Mouse (Mus musculus): ENCODE measurements around the gene Nars2. TPM values are rescaled to one million over a fixed set of nuclear protein-coding genes. Genes with fewer than 3 reads are reported as not detected.
A peak's percentile ranks its signal among the peaks of the same experiment; 100 is the strongest.
"Not testable (repeated sequence)": the region's sequence is repeated elsewhere in the genome, so short reads cannot be mapped to it uniquely, and the experiment has no call there.

Nars2 gene
- total RNA-seq (2021) = 10 to 100 TPM; 17.5 to 20.5 TPM

DNA sequence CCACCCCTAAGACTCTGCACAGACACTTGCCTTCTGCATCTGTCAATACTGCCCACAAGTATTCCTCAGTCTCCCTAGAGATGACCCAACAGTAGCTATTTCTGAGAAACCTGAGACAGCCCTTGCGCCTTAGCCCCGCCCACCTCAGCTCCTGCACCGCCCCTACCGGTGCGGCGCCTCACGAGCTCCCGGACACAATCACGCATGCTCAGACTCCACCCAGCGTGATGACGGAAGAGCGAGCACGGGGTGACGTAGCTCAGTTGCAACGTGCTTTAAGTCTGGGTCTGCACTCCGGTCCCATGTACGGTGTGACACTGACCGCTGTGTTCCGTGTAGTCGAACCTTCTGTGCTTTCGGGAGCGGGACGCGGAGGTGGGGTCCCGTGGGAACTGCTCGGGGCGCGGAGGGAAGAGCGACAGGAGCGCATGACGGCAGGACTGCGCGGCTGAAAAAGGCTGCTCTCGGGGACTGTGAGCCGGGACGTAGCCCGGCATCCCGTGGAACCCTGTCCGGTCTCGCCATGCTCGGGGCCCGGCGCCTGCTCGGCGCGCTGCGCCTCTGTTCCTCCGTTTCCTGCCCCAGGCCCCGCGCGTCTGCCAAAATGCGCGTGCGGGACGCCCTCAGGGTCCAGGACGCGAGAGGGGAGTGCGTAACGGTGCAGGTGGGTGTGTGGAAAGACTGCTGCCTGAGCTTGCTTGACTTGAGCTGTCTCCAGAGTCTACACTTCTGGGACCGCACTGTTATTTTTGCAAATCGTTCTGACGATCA is at the start of gene Nars2:
Nars2 (plus strand) TSS at position 225 of the 771 bp plus-strand sequence.
- intact Hi-C loops (cut with DNase I) = no loop called here
- peak; percentile 92 to 93 for DNase-seq

DNA sequence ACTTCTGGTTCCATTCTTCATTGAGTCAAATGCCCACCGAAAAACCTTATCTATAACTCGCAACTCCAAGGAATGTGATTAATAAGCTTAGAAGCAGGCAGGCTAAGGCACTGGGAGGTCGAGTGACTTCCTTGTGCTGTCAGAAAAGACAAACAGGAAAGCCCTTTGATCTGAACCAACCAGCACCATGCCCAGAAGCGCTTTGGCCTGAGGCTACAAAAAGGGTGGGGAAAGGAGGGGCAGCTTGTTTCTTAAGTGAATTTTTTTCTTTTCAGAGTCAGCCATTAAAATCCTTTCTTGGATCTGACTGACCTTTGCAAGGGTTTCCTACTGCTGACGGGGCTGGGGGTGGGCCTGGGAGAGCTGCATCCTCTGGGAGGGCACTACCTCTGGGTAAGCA is 49.1 kb upstream of the Nars2 start:
- no peak for DNase-seq
- intact Hi-C loops (cut with DNase I) = no loop called here

DNA sequence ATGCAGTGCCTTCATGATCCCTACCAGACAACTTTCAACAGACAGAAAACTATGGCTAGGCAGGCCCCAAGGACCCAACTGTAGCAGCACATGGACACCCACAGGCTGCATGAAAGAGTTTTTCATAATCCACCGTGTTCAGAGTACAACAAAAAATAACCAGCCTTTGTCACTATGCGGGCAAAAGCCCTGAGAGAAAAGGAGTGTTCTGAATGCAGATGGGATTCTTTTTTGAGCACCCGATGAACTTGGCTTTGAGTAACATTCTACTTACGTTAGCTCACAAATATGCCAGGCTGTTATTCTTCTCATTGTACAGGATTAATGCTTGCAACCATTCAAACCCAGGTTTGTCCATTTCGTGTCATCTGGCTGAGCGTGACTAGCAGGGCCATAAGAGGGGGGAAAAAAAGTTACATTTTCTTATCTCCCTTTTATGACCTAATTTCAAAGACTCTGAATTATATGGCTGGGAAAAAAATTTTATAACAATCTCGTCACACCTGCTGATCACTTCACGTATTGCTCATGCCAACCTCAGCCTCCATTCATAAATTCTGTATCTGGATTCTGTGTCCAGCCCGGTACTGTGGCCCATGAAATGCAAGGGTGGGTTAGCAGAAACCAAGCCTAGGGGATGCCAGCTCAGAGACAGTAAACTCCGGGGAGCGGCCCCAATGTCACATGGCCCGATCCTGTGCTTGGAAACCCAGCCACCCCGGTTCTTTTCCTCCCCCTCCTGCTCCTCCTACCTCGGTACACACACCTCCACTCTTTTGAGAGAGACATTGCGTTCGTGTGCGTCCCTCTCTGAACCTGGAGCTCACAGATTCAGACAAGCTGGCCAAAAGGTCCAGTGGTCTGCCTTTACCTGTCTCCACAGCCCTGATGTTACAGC is 48.0 kb upstream of the Nars2 start:
- no peak for DNase-seq
- intact Hi-C loops (cut with DNase I) = no loop called here

DNA sequence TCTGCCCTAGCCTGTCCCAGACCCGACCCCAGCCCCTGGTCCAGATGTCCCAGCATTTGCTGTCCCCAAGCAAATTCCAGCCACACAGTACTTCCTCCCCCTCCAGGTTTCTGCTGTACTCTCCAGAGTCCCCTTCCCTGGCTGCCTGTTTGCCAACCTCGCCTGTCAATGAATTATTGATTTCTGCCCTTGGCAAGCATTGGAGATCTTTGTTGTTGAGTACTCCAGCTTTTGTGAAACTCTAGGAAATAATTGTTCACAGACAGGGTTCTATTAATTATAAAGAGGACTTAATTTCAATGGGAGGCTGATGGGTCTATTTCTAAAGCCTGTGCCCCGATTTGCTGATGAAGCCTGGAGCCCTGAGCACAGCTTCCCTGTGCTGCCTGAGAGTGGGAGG is 46.9 kb upstream of the Nars2 start:
- DNase-seq = no peak
- intact Hi-C loops (cut with DNase I) = no loop called here

DNA sequence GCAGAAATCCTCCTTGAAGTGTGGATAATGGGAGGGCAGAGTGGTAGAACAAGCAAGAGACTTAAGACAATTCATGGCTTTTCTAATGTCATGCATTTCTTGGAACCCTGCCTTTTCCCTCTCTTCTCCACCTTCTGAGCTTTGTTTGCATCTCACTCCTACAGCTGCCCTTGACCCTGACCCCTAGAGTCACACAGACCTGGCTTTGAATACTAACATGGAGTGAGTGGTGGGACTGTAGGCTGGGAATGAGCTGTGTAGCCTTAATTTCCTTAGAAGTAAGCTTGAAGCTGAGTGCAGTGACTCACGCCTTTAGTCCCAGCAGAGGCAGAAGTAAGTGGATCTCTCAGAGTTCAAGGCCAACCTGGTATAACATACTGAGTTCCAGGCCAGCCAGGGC is 46.4 kb upstream of the Nars2 start:
- DNase-seq = no peak
- intact Hi-C loops (cut with DNase I) = no loop called here

DNA sequence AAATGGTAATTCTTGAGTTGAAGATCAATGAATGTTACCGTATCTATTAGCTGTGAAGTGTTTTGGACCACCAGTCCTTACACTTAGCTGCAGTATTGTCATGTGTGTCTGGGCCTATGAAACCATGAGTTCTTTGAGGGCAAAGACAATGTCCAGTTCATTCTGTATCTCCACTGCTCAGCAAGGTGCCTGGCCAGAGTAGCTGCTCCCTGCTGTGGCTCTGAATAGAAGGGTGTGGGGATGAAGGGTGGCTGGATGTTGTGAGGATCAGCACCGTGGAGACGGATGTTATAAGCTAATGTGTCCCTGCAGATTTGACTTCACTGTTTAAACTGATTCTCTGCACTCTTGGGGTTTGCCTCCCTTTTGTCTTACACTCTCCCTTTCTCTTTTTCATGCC is 45.9 kb upstream of the Nars2 start:
- no peak for DNase-seq
- intact Hi-C loops (cut with DNase I) = no loop called here

DNA sequence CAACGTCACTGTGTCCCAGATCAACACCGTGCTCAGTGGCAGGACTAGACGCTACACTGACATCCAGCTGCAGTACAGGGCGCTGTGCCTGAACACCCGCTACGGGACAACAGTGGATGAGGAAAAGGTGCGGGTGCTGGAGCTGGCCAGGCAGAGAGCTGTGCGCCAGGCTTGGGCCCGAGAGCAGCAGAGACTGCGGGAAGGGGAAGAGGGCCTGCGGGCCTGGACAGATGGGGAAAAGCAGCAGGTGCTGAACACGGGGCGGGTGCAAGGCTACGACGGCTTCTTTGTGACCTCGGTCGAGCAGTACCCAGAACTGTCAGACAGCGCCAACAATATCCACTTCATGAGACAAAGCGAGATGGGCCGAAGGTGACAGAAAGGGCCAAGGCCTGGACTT is 45.1 kb upstream of the Nars2 start:
- DNase-seq = no peak
- intact Hi-C loops (cut with DNase I) = no loop called here

DNA sequence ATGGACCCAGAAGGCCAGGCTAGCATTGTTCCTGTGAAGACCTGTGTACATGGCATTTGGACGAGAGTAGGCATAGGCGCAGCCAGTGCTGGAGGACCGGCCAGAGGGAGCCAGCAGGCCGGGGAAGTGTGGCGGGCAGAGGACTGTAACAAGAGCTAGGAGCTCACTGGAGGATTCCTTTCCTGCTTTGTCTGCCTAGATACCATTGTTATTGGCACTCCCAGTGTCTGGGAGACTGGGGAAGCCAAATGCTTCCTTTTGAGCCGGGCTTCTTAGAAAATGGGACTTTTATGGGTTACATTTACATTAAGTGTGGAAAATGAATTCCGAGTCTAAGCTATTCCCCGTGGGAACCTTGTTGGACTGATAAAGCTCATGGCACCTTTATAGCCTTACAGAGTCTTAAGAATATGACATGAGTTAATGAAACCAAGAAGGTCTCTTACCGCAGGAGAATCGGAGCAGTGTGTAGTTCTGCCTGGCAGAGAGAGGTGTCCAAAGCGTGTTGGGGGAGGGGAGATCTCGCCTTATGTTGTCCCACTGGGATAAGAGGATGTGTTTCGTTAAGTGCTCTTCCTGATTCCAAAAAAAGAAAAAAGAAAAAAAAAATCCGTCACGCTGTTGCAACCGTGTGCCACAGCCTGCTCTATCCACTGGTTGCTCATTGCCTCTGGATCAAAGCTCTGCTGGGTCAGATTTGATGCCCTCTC is 43.2 kb upstream of the Nars2 start:
- DNase-seq = no peak
- intact Hi-C loops (cut with DNase I) = no loop called here

DNA sequence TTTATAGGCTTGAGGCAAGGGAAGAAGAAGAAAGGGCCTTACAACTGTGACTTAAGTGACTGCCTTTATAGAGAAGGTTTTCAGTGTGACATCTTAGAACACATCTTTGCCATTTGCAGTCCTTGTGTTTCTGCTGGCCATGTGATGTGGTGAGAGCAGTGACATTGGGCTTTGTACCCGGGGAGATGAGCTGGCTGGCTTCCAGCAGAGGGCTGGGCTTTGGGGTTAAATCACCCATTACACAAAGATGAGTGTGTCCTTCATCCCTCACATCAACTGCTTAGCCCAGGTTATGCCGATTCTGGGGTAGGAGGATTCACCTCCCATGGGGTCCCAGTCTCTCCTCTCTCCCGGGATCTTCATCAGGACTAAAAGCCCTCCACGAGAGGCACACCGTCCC is 41.4 kb upstream of the Nars2 start:
- intact Hi-C loops (cut with DNase I) = loop anchor here (5.0 kb wide), 2 partner anchors 758 to 1423 kb away; no protein-coding TSS in a partner anchor
- no peak for DNase-seq

DNA sequence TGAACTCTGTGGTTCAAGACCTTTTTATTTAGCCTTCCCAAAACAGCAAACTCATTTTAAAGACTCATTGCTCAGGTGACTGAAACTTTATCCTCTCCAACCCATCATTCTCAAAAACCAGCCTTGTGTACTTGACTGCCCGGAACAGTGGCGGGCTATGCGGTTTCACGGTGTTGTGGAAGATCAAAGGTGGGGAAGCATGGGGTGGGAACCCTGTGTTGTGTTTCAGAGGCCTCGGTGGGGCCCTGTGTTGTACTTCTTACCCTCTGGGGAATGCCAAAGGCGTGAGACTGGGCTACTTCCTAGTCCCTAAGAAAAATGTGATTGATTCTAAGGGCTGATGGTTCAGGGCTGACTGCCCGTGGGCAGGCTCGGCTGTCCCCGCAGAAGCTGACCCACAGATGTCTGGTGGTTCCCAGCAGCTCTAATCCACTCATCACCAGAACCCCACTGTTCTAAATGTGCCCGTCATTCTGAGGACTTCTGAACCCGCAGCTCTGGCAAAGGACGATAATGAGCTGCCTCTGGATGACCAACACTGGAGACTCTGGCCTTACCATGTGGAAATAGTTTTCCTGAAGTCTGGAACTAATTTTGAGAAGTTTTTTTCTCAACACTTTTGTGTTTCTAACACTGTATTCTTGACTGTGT is 40.9 kb upstream of the Nars2 start:
- intact Hi-C loops (cut with DNase I) = loop anchor here (5.0 kb wide), 2 partner anchors 758 to 1423 kb away; no protein-coding TSS in a partner anchor
- DNase-seq = no peak

DNA sequence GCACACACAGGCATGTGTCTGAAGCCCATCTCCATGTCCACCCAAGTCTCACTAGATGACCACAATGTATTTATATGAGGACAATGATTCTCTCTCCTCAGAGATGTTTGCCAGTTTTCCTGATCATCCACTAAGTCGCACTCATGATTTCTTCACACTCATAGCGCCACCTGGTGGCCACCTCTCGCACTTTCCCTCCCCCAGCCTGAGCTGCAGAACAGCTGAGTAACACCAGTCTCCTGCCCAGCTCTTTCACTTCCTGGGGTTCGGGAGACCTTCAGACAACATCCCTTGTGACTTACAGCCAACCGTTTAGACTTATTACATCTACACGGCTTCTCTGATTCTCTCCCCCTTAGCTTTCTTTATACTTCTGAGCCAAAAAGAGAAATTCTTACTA is 37.3 kb upstream of the Nars2 start:
- peak; percentile 85 to 90 for DNase-seq
- intact Hi-C loops (cut with DNase I) = loop anchor here (2.0 to 5.0 kb wide), 3 partner anchors 701 to 1427 kb away; no protein-coding TSS in a partner anchor

DNA sequence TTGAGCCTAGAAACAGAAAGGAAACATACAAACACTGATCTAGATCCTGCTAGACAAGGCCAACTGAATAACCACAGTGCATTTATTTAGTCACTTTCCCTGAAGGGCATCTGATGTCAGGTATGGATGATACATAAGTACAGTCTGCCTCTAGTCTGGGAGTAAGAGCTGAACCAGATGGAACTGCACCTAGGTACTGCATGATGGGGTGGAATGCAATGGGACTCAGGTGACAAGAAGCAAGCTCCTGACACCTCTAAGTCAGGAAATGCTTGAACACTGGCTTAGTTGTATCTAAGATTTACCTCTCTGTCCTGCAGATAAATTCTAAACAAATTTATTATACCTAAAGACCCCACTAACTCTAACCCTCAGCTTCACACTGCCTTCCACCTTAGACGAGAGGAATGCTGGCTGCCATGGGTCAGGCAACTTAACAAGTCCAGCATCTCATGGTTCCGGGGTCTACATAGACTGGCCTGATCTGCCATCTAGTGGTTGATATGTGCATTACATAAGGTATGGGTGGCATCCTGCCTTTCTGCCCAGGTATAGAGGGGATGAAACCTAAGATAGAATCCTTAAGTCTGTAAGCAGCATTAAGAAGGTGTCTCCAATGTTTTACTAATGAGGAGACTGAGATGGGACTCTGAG is 35.7 kb upstream of the Nars2 start:
- peak; percentile 68 to 80 for DNase-seq
- intact Hi-C loops (cut with DNase I) = loop anchor here (1.0 to 2.0 kb wide), 3 partner anchors 137 to 703 kb away; no protein-coding TSS in a partner anchor

DNA sequence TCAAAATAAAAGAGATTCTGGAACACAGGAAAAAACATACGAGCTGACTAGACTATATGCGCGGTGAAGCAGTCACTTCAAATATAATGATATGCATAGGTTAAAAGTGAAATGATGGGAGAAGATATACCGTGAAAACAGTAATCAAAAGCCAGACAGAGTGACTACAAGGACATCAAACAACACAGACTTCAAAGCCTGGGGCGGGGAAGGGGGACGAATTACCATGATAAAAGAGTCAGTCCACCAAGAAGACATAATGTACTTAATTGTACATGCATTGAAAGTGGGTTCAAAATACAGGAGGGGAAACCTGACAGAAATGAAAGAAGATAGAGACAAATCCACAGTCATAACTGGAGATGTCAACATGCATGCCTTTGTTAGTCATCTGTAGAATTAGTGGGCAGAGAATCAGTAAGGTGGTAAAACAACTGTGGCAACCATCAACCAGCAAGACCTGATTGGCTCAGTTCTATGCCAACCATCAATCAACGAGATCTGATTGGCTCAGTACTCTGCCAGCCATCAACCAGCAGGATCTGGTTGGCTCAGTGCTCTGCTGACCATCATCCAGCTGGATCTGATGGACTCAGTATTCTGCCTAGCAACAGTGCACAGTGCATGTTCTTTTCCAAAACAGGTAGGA is 30.7 kb upstream of the Nars2 start:
- no peak for DNase-seq
- intact Hi-C loops (cut with DNase I) = no loop called here

DNA sequence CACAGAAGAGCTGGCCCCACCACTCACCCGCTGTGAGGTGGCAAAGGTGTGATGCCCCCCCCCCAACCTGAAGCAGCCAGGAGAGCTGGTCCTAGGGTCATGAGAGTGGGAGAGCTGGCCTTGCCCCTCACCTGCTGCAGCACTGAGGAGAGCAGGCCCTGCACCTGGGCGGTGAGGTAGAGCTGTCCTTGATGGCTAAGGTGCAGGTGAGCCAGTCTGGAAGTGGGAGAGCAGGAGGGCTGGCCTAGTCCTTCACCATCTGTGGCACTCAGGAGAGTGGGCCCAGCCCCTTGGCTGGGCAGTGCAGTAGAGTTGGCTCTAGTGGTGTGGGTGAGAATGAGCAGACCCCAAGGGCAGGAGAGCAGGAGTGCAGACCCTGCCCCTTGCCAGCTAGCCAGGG is 28.4 kb upstream of the Nars2 start:
- DNase-seq = no peak
- intact Hi-C loops (cut with DNase I) = no loop called here

DNA sequence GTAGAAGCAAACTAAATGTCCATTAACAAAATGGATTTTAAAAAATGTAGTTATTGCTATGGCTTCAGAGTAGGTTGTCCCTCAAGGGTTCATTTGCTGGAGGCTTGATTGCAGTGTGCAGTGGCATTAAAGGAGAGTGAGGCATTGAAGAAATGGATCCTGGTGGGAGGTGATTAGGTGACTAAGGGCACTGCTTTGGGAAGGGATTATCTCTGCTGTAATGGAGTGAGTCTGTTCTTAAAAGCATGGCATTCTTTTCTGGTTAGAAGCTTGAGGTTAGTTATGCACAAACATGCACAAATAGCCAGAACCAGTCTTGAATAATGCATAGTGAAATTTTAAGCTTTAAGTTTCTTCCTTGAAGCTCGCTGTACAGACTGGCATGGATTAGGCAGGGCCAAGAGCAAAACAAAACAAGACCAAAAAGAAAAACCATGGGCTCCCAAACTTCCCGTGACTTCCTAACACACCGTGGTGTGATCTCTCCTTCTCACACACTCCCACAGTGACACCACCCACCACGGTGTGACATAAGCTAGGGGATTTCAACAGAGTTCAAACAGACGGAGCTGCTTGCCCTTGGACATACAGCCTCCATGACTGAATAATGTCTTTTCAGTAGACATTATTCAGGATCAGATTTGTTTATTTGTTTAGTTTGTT is 7.5 kb upstream of the Nars2 start:
- intact Hi-C loops (cut with DNase I) = no loop called here

DNA sequence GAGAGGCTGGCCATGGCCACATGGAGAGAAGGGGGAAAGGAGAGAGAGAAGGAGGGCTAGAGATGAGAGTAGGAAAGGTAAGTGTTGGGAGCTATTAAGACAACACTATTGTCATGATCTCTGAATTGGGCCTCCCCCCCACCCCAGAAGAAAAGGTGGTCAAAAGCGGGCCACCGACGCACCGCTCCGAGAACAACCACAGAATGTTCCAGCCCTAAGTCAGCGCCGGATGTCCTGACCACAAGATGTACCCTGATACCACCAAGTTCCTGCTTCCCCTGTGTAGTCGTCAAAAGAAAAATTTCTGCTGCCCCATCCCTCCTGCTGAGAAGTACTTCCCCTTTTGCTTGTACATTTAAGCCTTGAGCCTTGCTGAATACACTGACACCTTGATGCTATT is 4.8 kb upstream of the Nars2 start:
- intact Hi-C loops (cut with DNase I); DNase-seq: not testable (repeated sequence)

More for the DNA sequence above, 7.5 kb upstream of the Nars2 start:
- no peak for DNase-seq

DNA sequence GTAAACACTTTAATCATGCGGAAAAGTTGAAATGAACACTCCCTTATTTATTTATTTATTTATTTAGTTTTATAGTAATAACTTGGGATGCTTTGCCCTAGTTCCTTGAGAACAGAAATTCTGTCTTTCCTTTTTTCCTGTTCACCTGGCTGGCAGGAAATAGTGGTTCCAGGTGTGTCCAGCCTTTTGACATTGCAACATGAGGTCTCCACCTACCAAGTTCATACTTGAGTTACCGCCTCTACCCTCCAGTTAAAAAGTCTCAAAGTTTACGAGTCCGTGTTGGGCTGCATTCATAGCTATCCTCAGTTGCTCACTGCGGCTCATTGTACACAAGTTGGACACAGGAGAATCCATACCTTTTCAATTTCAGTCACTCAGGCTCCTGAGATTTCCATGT is 789 bp downstream of the Nars2 start:
- intact Hi-C loops (cut with DNase I) = no loop called here
- peak; percentile 6 to 9 for DNase-seq

DNA sequence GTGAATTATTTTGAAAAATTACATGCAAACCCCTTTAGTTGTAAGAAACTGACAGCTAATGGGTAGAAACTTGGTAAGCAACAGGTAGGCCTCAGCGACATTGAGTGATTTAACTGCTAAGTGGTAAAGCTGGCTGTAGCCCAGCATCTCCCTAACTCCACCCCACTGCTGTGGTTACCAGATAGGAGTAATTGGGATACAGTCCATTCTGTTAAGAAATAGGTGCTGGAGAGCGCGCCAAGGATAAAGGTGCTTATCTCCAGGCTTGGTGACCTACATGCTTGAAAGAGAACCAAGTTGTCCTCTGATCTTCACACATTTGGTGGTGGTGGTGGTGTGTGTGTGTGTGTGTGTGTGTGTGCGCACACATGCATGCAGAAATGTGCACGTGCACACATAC is 7.9 kb downstream of the Nars2 start:
- DNase-seq = no peak
- intact Hi-C loops (cut with DNase I) = no loop called here

DNA sequence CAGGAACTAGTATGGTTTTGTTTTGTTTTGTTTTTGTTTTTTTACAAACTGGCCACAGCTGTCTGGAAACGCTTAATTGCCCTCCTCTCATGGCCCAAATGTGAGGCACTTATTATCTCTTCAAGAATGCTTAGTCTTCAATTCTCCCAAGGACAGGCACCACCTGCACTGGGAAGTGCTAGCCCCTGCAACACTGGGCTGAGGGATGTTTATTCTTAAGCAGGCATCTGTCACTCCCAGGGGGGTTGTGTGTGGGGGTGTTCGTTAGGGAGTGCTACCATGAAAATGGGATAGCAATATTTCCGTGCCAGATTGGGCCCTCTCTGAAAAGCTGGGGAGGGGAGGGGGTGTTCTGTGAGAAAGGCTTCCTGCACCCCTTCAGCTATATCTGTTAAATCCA is 15.9 kb downstream of the Nars2 start:
- DNase-seq = no peak
- intact Hi-C loops (cut with DNase I) = loop anchor here (5.0 kb wide), 1 partner anchor 405 kb away; the partner anchor contains the start of gene Alg8
